Mouse (Mus musculus): Measurements from ENCODE around the gene Tnip2. TPM values are rescaled to one million over a fixed set of nuclear protein-coding genes. Genes with fewer than 3 reads are reported as not detected.

The Tnip2 gene
- total RNA-seq, 2 experiments from 2014 or later: 1.3 to 3.4 TPM

- ATAC-seq (replicated peaks; ENCODE audit: low FRiP score, poor library complexity, severe bottlenecking): peak; percentile 84
These were observed 45.6 kb downstream of the Tnip2 start for GRCm38 (mm10) chr5:34468039-34468775.

GRCm38 (mm10) chr5:34466648-34467047, 47.1 kb downstream of the Tnip2 start:
- ATAC-seq (replicated peaks; ENCODE audit: low FRiP score, poor library complexity, severe bottlenecking): no peak

GRCm38 (mm10) chr5:34466079-34466478, 47.7 kb downstream of the Tnip2 start:
- no peak for ATAC-seq (replicated peaks; ENCODE audit: low FRiP score, poor library complexity, severe bottlenecking)

- ATAC-seq (replicated peaks; ENCODE audit: low FRiP score, poor library complexity, severe bottlenecking): no peak
These were observed 52.0 kb downstream of the Tnip2 start for GRCm38 (mm10) chr5:34461841-34462240.

- ATAC-seq (replicated peaks; ENCODE audit: low FRiP score, poor library complexity, severe bottlenecking): no peak
These were observed 52.5 kb downstream of the Tnip2 start for GRCm38 (mm10) chr5:34461294-34461693.

- ATAC-seq (replicated peaks; ENCODE audit: low FRiP score, poor library complexity, severe bottlenecking): no peak
These were observed 54.8 kb downstream of the Tnip2 start for GRCm38 (mm10) chr5:34458994-34459393.

- no peak for ATAC-seq (replicated peaks; ENCODE audit: low FRiP score, poor library complexity, severe bottlenecking)
These were observed 67.6 kb downstream of the Tnip2 start for GRCm38 (mm10) chr5:34446207-34446606.

Other genes with a start within 250 kb of the Tnip2 start
- not detected in 2 replicates for gene Zfyve28, start 225.5 kb downstream of the Tnip2 start, total RNA-seq (2015; ENCODE audit: low replicate concordance)
- gene Zfyve28, start 225.5 kb downstream of the Tnip2 start, total RNA-seq (2017; ENCODE audit: low replicate concordance): 0.42 and 0.68 TPM in 2 replicates
- not detected in 2 replicates for gene Cfap99, start 225.4 kb downstream of the Tnip2 start, total RNA-seq (2015; ENCODE audit: low replicate concordance)
- gene Cfap99, start 225.4 kb downstream of the Tnip2 start, total RNA-seq (2017; ENCODE audit: low replicate concordance): not detected in 2 replicates
- 32.8 and 33.4 TPM in 2 replicates for gene Rnf4, start 177.7 kb downstream of the Tnip2 start, total RNA-seq (2015; ENCODE audit: low replicate concordance)
- 38.6 and 38.8 TPM in 2 replicates for gene Rnf4, start 177.7 kb downstream of the Tnip2 start, total RNA-seq (2017; ENCODE audit: low replicate concordance)
- gene Fam193a, start 144.1 kb downstream of the Tnip2 start, total RNA-seq (2015; ENCODE audit: low replicate concordance): 18.0 and 18.1 TPM in 2 replicates
- gene Fam193a, start 144.1 kb downstream of the Tnip2 start, total RNA-seq (2017; ENCODE audit: low replicate concordance): 12.5 and 16.9 TPM in 2 replicates
- 5.6 and 9.0 TPM in 2 replicates for gene Sh3bp2, start 11.8 kb upstream of the Tnip2 start, total RNA-seq (2015; ENCODE audit: low replicate concordance)
- gene Sh3bp2, start 11.8 kb upstream of the Tnip2 start, total RNA-seq (2017; ENCODE audit: low replicate concordance): 4.7 and 5.4 TPM in 2 replicates
- 375 and 403 TPM in 2 replicates for gene Add1, start 59.7 kb upstream of the Tnip2 start, total RNA-seq (2015; ENCODE audit: low replicate concordance)
- 937 and 1,092 TPM in 2 replicates for gene Add1, start 59.7 kb upstream of the Tnip2 start, total RNA-seq (2017; ENCODE audit: low replicate concordance)
- gene Mfsd10, start 123.2 kb upstream of the Tnip2 start, total RNA-seq (2015; ENCODE audit: low replicate concordance): 23.2 and 40.9 TPM in 2 replicates
- gene Mfsd10, start 123.2 kb upstream of the Tnip2 start, total RNA-seq (2017; ENCODE audit: low replicate concordance): 24.1 and 30.1 TPM in 2 replicates
- 3.3 and 6.5 TPM in 2 replicates for gene Nop14, start 146.2 kb upstream of the Tnip2 start, total RNA-seq (2015; ENCODE audit: low replicate concordance)
- gene Nop14, start 146.2 kb upstream of the Tnip2 start, total RNA-seq (2017; ENCODE audit: low replicate concordance): 7.0 and 8.4 TPM in 2 replicates
- gene Grk4, start 146.4 kb upstream of the Tnip2 start, total RNA-seq (2015; ENCODE audit: low replicate concordance): 0.63 TPM in 1 of 2 replicates, not detected in the other
- 0.51 and 0.56 TPM in 2 replicates for gene Grk4, start 146.4 kb upstream of the Tnip2 start, total RNA-seq (2017; ENCODE audit: low replicate concordance)
- 10.4 and 16.7 TPM in 2 replicates for gene Htt, start 247.7 kb upstream of the Tnip2 start, total RNA-seq (2015; ENCODE audit: low replicate concordance)
- gene Htt, start 247.7 kb upstream of the Tnip2 start, total RNA-seq (2017; ENCODE audit: low replicate concordance): 11.9 and 23.4 TPM in 2 replicates